Mouse (Mus musculus): ENCODE data around the gene Pms1.

DNA sequence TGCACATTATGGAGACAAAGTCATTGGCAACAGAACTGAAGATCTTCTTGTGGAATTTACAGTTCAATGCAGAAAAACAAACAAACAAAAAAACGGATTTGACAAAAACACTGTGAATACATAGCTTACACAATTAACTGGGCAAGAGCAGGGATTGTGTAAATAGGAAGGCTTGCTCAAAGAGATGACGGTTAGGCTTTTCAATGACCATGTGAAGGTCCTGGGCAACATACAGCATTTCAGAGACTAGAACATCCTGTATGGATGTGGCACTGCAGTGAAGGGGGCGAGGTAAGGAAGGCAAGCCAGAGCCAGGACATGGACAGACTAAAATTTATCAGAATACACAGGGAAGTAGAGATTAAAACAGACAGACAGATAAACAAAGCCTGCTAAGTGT lies 107.2 kb downstream of the Pms1 start:
- TF ChIP-seq CTCF (IDR thresholded peaks at IDR 0.05; ENCODE audit: extremely low read depth, insufficient read depth, insufficient read length, insufficient replicate concordance) (no peak), POLR2A (IDR thresholded peaks at IDR 0.05; ENCODE audit: low read depth, low read length) (no peak)

All from spleen, adult 2 months (tissue).